Mouse (Mus musculus) MN1 (cell line): ENCODE results near the gene Trim71.

Source experiments
- DNase-seq: peaks from one replicate; pipeline ENCODE4 v3.0.0-alpha.2; 2016; ENCODE audit warnings: low spot score

The Trim71 gene

GRCm38 (mm10) chr9:114557086-114557485 is 7.1 kb downstream of the Trim71 start:
- no peak for DNase-seq

GRCm38 (mm10) chr9:114556276-114556855 is 7.8 kb downstream of the Trim71 start:
- DNase-seq, result no peak

- peak; percentile 52 for DNase-seq
These were observed 9.7 kb downstream of the Trim71 start for GRCm38 (mm10) chr9:114554355-114554979.

GRCm38 (mm10) chr9:114553828-114554227 is 10.3 kb downstream of the Trim71 start:
- DNase-seq, result no peak

- no peak for DNase-seq
These were observed 14.1 kb downstream of the Trim71 start for GRCm38 (mm10) chr9:114550033-114550432.

- no peak for DNase-seq
These were observed 15.1 kb downstream of the Trim71 start for GRCm38 (mm10) chr9:114549117-114549516.

- no peak for DNase-seq
These were observed 15.7 kb downstream of the Trim71 start for GRCm38 (mm10) chr9:114548496-114548895.

GRCm38 (mm10) chr9:114547643-114548077 is 16.5 kb downstream of the Trim71 start:
- no peak for DNase-seq

GRCm38 (mm10) chr9:114546765-114547164 is 17.4 kb downstream of the Trim71 start:
- DNase-seq, result no peak

- DNase-seq, result peak; percentile 56
These were observed 19.3 kb downstream of the Trim71 start for GRCm38 (mm10) chr9:114544754-114545393.

- DNase-seq, result no peak
These were observed 20.1 kb downstream of the Trim71 start for GRCm38 (mm10) chr9:114543882-114544753.

- peak; percentile 71 for DNase-seq
These were observed 22.9 kb downstream of the Trim71 start for GRCm38 (mm10) chr9:114541279-114541741.

- no peak for DNase-seq
These were observed 25.1 kb downstream of the Trim71 start for GRCm38 (mm10) chr9:114538996-114539563.

- no peak for DNase-seq
These were observed 27.5 kb downstream of the Trim71 start for GRCm38 (mm10) chr9:114536628-114537027.

- no peak for DNase-seq
These were observed 29.2 kb downstream of the Trim71 start for GRCm38 (mm10) chr9:114534747-114535517.

- no peak for DNase-seq
These were observed 30.3 kb downstream of the Trim71 start for GRCm38 (mm10) chr9:114533848-114534247.

GRCm38 (mm10) chr9:114531276-114531675 is 32.9 kb downstream of the Trim71 start:
- DNase-seq, result no peak

GRCm38 (mm10) chr9:114528680-114529048 is 35.5 kb downstream of the Trim71 start:
- peak; percentile 40 for DNase-seq

- DNase-seq, result peak; percentile 67
These were observed 36.0 kb downstream of the Trim71 start for GRCm38 (mm10) chr9:114527992-114528679.

GRCm38 (mm10) chr9:114527085-114527484 is 37.1 kb downstream of the Trim71 start:
- DNase-seq, result peak; percentile 88

- DNase-seq, result peak; percentile 23
These were observed 37.6 kb downstream of the Trim71 start for GRCm38 (mm10) chr9:114526581-114526980.
